Mouse (Mus musculus) B cell, adult 2 months (primary cell): Measurements from ENCODE around the gene Pls1.

Experiments
- DNase-seq, 2 experiments: peaks; one replicate each; pipeline ENCODE4 v3.0.0; 2022

Pls1 gene

DNA sequence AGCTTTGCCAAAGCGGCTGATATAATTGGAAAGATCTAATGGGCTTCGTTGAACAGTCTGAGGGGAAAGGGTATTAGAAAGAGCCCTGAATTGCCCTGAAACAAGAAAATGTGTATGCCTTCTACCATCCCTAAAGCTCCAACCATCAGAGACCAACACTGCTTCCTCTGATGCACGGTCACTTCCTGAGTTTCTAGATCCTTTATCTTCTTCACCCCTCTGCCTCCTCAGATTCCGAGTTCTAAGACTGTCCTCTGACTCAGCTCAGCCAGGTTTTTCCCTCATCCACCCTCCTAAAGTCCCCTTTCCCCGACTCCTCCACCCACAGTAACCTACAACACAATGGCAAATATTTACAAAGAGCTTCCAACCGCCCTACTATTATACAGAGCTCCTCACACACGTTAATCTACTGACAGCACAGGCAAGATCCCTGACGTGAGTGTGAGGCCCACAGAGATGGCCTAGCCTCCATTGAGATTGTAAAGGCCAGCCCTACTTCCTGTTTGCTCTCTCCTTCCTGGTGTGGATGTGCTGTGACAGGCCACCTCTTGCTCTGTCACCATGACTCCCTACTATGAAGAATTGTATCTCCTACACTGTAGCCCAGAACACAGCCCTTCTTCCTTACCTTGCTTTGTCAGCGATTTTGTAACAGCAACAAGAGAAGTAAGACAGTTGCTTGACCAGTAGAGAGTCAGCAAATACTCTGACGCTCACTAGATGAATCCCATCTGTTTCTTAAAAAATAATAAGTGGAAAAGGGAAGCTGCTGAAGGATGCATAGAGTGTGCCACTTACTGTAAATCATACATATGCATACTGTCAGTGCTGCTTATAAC is 43.3 kb downstream of the Pls1 start:
- DNase-seq: no peak

DNA sequence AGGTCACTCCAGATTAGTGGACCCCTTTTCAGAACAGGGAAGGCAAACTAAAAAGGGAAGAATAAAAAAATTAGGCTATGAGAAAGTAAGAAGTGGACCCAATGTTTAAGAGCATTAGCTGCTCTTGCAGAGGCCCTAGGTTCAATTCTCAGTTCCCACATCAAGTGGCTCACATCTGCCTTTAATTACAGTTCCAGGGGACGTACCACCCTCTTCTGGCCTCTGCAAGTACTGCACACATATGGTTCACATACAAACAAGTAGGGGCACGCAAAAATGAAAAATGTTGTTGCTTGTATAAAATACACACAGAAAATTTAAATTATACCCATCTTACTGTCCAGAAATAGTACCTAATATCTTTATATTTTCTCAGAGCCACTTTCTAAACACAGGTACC is 48.8 kb downstream of the Pls1 start:
- DNase-seq: no peak

DNA sequence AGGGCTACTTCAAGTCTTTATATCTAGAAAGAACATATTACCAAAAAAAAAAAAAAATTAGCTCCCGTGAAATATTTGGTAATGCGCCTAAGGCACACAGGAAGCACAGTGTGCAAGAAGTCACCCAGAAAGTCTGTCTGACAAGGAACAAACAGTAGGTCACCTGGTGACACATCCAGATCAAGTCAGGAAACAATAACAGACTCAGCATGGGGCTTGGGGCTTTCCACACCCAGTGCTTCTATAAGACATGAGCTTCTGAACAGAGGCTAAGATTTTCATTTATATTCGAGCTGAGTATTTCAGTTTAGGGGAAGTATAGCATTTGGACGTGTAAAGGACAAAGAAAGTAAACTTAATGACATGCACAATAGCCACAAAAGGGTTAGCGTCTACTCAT is 49.3 kb downstream of the Pls1 start:
- no peak for DNase-seq

DNA sequence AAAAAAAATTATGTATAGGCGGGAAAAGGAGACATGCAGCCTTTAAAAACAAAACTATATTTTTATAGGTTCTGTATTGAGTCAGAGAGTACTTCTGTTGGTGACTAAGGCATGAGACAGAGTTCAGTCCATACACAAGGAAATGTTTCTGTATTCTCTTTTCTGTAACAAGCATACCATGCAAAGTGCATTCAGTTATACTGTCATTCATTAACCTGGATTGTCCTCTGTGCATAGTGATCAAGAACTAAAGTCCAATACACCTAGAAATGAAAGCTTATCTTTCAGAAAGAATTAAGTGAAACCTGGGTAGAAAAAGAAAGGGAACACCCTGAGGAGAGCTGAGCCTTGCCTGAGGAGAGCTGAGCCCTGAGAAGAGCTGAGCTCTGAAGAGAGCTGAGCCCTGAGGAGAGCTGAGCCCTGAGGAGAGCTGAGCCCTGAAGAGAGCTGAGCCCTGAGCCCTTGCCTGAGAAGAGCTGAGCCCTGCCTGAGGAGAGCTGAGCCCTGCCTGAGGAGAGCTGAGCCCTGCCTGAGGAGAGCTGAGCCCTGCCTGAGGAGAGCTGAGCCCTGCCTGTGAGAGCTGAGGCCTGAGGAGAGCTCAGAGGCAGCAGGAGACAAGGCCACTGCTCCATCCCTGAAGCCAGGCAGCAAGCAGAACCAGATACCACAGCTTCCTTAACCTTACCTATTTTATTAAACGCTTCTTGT is 49.9 kb downstream of the Pls1 start:
- DNase-seq: no peak

DNA sequence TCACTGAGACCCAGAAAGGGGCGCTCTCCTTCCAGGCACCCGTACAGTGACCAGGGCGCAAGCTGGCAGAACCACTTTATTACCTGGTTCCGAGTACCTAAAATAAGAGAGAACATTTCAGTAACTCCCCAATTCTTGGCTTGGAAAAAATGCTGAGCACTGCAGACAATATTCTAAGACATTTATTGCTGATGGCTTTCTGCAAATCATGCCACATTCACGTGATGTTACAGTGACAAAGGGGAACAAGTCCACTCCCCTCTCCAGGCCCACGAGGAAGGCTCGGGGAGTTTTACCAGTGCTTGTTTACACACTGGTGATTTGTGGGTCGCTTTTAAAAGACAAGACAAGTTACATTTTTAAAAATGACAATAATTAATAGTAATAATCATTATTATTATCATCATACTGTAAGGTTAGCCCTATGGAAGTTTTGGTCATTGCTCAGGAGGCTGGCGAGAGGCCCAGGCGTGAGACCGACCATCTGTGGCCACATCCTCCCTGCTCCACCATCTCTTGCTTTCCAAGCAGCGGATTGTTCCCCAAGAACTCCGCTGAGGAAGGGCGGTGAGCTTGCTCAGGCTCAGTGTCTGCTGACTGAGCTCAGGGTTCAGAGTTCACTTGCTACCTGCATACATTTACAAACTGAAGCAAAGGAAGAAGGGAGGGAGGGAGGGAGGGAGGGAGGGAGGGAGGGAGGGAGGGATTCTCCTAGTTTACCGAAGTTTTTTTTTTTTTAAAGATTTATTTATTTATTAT is 50.9 kb downstream of the Pls1 start:
- no peak for DNase-seq

DNA sequence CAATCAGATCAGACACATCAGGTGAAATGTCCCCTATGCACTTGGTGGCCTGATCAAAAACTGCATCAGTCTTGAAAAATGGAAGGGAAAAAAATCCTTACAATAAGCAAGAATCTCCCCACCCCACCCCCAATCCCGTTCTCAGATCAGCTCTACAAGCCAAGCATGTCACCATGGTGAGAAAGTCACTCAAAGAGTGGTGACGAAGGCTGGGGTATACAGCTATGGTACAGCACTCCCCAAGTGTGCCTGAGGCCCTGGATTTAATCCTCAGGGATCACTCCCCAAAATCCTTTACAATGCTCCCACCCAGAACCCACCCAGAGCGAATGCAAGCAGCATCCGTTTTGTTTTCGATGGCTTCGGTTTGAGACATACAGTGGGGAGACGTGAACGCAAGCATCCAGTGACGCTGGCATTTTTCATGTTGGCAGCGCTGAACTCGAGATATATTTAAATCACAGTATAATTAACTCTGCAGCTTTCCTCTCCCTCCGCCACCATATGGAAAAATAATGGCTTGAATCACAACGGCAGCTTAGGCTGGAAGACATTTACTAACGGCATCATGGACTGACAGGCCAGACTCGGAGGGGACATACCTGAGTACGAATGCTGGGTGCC is 60.1 kb downstream of the Pls1 start:
- no peak for DNase-seq

DNA sequence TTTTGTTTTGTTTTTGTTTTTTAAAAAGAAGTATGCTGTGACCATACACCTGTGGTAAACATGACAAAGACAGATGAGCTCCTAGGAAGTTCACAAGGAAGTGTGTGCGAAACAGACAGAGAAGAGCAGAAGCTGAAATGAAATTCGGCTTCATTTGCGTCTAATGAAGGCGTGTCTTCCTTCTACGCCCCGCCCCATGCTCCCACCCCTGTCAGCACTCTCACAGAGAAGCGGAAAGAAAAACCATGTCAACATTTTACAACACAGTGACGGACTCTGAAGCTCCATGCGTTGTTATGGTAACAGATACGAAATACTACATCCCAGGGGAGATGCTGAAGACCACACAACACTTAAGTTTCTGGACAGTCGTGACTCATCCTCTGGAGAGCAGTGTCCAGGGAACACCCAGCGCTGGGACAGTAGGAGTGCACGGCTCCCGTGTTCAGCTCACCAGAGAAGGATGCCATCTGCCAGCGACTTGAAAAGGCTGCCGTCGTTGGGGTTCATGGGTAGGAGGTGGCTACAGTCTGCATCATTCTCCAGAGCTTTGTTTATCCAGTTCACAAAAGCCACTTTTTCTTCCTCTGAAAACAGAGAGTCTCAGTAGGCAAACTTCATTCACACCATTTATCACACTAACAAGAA is 61.3 kb downstream of the Pls1 start:
- no peak for DNase-seq

DNA sequence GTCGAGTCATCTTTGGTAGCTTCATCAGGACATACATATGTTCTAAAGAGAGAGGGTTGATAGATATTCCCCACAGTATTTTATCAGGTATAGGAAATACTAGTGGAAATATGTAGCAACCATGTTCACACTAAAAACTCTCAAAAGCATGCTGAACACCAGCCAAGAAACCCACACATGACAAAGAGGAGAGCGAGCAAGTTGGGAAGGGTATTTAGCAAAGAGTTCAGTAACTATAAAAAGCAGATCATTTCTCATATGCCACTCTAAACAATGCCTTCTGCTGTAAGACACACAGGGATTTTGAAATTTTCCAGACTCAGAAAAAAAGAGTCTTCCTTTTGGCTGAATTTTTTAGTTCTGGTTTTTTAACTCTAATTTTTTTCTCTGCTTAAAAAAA is 73.4 kb downstream of the Pls1 start:
- DNase-seq: no peak

DNA sequence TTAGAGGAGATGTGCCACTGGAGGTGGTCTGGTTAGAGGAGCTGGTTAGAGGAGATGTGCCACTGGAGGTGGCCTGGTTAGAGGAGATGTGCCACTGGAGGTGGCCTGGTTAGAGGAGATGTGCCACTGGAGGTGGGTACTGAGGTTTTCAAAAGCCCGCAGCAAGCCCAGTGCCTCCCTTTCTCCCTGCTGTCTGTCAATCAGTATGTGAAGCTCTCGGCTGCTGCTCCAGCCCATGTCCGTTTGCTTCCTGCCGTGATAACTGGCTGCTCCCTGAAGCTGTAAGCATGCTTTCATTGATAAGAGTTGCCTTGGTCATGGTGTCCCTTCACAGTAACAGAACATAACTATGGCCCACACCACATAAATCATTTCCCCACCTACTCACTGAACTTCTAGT is 81.9 kb downstream of the Pls1 start:
- no peak for DNase-seq

DNA sequence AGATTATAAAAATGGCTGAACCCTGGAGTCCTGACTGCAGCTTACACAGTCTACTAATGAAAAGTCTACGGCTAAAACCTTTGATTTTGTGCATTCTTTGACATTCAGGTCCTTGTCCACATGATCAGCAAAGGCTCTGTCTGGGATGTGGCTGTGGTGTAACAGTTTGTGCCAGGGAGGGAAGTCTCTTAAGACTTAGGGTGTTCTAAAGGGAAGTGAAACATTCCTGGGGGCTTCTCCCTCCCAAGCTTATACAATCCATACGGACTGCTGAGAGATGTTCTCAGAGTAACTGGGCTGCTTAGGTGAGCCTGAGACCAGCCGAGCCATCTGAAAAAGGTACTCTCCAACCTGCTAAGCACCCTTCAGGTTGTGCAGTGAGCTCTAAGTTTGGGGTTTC is 82.9 kb downstream of the Pls1 start:
- no peak for DNase-seq

DNA sequence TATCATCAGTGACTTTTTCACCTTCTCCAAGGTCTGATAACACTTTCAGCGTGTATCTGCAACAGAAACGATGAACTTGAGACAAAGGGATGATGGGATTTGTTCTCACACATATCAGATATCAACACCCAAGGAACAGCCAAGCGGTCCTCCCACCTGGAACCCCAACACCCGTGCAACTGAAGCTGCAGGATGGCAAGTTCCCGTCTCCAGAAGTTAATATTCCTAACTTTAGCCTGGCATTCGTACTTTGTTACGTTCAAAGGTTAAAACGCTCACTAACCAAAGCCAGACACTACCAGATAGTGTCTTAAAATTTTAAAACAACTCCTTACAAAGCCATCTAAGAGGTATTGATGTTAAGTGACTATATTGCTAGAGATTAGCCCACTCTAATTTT is 83.7 kb downstream of the Pls1 start:
- DNase-seq: no peak

DNA sequence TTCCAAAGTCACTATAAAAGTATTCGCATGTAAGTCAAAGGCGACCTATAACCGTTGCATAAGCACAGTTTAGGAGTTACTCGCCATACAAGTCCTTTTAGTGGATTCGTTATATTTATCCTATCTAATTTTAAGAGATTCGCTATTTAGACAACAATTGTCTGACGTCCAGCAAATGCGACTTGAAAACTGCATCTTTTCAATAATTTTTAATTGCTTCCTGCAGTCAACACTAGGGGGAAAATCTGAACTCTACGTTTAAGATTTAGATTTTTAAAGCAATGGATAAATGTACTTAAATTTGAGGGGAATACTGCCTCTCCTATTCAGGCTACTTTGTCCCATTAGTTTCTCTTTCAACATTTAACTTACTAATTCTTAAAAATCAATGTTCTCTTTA is 94.4 kb downstream of the Pls1 start:
- no peak for DNase-seq

DNA sequence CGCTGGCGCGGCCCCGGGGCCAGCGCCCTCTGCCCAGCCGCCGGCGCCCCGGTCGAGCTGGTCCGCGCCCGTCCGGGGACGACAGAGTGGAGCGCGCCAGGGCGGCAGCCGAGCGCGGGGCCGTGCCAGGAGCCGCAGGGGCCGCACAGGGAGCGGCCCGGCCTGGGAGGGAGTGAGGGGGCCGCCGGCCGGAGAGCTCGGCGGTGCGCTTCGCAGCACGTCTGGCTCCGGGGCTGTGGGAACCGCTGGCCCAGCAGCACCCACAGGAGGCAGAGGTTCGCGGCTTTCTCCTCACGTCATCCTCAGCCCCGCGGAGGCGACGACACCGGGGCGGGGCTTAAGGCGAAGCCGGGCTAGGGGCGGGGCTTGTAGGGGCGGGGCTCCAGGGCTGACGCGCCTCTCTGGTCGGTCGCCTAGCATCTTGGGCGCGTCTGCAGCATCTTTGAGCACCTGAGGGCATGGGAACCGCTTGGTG is 95.0 kb downstream of the Pls1 start, which contains the start of gene Trpc1:
TSS of gene Trpc1 (minus strand) at position 339 of the 475 bp plus-strand sequence.
- DNase-seq: peak; percentile 72 to 75

DNA sequence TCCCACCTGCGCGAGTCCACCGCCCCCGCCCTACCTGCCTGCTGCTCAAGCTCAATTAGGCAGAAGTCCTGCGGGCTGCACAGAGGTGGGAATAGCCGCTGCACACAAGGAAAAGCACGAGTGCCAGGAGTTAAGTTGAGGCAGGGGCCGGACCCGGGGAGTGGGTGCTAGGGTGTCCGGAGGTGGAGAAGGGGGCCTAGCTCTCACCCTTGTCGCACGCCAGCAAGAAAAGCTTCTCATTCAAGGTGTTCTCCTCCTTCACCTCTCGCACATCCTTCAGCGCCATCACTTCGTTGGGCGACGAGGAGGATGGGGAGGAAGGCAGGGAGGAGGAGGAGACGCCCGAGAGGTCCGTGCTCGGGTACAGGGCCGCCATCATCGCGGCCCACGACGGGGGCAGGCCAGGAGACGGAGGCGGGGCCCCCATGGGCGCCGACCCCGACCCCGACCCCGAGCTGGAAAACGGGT is 95.6 kb downstream of the Pls1 start:
- DNase-seq: peak; percentile 5 to 14

DNA sequence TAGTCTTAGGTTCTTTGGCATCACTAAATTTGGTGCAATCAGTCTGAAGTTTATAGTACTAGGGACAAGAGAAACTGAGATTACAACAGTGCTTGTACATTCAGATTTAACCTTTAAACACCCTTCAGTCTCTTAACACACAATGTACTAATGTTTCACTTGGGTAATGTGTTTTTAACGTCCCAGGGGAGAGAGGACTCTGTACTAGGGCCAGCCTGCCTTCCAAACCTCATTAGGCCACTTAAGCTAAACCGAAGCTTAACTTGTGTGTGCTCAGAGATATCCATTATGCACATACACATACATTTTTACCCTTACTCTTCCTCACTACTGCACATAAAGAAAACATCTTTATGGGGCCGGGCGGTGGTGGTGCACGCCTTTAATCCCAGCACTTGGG is 97.8 kb downstream of the Pls1 start:
- no peak for DNase-seq

DNA sequence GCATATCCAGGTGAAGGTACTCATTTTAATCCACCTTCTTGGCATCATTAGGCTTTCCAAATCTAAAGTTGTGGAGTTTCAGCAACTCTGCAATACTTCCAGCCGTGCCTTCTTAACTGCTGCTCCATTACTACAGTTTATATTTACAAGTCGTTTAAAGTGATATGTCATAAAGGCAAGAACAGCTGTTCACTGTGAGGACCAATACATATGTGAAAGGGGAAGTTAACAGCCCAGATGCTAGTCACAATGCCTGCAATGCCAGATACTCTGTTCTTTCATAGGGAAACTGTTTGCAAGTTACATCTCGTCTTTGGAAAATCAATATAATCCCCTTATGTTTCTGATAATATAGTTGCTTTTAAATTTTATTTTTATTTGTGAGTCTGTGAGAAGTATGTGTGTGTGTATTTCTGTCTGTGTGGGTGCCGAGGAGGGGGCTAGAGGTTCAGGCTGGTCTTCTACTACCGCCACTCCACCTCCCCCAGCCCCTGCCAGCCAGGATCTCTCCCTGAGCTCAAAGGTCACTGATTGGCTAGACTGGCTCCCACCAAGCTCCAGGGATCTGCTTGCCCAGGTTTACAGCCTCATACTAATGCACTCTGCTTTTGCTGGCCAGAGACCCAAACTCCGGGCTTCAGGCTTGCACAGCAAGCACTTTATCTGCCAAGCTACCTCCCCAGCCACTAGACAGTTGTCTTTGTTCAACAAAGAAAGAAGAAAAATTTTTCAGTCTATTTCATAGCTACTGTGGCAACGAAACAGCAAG is 100.1 kb downstream of the Pls1 start:
- no peak for DNase-seq

DNA sequence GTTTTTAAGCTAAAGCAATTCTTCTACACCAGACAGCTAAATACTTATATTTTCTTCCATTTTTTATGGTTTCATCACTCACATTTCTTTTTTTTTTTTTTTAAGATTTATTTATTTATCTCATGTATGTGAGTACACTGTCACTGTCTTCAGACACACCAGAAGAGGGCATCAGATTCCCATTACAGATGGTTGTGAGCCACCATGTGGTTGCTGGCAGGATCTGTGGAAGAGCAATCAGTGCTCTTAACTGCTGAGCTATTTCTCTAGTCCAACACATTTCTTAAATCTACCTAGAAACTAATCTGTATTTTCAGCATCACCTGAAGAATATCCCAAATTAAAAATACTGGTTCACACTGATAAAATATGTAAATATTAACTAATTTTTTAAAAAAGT is 108.9 kb downstream of the Pls1 start:
- DNase-seq: no peak

DNA sequence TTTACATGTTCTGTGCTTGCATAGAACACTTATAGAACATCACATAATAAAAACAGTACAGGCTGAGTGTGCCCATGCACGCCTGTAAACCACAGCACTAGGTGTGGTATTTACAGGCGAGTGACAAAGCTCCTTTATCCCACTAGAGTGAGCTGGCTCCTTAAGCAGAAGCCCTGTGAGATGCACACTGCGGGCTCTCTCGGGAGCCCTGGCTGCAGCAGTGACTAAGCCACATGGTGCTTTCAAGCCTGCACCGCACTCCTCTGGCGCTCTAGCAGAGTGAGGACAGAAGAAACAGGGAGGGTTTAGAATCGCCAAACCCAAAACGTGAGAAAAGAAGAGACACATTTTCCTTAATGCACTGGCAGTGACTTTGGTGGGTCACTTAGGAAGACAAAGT is 132.5 kb downstream of the Pls1 start:
- DNase-seq: no peak

DNA sequence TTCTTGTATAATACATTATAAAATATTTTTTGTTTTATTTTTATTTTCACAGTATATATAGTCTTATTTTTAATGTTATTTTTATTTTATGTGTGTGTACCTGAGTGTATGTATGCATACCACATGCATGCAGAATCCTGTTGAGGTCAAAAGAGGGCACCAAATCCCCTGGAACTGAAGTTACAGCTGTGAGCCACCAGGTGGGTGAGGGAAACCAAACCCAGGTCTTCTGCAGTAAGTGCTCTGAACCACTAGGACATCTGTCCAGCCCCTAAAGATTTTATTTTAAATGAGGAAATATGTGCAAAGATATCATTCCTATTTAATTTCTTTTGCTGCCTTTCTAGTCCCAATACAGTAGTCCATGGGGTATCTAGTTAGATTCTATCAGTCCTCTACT is 136.2 kb downstream of the Pls1 start:
- DNase-seq: no peak

DNA sequence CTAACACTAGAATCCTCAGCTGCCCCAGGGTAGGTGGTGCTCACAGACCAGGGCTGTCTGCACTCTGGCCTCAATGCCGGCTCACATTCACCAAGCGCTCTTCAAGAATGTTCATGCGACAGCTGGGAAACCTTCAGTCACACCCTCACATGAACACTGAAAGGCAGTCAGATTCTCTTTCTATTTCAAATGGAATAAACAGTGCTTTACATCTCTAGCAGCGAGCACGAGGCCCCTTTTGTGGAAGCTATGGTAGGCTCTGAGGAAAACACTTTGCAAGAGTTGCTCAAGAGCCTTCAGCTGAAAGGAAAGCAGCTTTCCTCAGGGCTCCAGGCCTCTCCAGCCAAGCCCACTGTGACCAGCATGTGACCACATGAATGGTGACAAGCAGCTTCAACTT is 139.7 kb downstream of the Pls1 start:
- DNase-seq: no peak

DNA sequence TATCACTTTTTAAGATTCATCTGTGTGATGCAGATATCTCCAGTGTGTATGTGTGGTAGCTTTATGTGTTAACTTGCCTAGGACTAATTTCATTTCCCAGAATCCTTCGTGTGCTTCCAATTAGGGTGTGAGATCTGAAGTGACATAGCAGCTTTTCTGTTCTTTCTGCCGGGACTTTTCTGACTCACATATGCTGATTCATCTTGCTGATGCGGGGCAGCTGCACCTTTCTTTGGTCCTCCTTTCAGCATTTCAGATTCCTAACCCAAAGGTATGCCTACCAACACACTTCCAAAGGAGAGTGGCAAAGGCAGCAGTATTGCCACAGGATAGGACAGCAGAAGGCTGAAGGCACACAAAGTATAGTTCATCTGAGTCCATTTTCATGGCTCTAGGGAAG is 141.0 kb downstream of the Pls1 start:
- DNase-seq: no peak
